Mouse (Mus musculus) left cerebral cortex, adult 9 months (tissue): Measurements from ENCODE around the gene Foxm1.
"Not testable (repeated sequence)": the region's sequence is repeated elsewhere in the genome, so short reads cannot be mapped to it uniquely, and the experiment has no call there.

Experiments
- DNase-seq, 2 experiments: peaks; one replicate each; pipeline ENCODE4 v3.0.0; 2022; ENCODE audit warnings: low spot score in 2 of 2

The Foxm1 gene

DNA sequence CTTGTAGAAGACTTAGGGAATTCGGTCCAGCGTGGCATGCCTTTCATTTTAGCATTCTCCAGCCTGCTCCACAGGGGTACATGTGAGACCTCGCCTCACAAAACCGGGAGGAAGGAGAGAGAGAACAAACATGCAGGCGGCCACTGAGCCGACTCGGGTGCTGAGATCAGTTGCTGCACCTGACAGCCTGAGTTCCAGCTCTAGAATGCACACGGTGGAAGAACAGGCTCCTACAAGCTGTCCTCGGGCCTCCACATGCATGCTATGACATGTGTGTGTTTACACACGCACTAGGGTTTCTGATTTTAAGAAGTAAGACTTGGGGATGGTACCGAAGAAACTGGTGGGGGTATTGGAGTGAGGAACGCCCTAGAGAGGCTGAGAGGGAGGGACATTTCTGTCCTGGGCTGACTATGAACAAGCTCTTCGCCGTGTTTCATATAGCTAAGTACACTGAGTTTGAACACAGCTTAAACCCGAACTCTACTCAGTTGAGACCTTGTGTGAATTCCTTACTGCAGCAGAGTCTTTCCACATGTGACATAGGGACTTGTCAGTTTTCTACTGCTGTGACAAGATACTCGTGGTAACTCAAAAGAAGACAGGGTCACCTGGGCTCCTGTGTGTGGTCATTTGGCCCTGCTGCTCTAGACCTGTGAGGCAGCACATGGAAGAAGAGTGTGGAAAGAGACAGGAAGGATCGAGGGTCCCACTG, 13.8 kb downstream of the Foxm1 start:
- DNase-seq = no peak

- DNase-seq = no peak
These were observed 16.9 kb downstream of the Foxm1 start for GRCm38 (mm10) chr6:128379636-128380035.

DNA sequence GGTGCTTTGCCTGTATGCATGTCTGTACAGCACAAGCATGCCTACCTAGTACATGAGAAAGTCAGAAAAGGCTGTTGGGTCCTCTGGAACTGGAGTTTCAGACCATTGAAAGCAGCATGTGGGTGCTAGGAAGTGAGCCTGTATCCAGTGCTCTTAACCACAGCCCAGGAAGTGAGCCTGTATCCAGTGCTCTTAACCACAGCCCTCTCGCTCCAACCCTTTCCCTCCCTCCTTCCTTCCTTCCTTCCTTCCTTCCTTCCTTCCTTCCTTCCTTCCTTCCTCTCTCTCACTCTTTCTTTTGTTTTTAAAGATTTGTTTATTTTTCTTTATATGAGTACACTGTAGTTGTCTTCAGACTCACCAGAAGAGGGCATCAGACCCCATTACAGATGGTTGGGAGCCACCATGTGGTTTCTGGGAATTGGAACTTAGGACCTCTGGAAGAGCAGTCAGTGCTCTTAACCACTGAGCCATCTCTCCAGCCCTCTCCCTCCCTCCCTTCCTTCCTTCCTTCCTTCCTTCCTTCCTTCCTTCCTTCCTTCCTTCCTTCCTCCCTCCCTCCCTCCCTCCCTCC, 17.9 kb downstream of the Foxm1 start:
- DNase-seq = not testable (repeated sequence)

DNA sequence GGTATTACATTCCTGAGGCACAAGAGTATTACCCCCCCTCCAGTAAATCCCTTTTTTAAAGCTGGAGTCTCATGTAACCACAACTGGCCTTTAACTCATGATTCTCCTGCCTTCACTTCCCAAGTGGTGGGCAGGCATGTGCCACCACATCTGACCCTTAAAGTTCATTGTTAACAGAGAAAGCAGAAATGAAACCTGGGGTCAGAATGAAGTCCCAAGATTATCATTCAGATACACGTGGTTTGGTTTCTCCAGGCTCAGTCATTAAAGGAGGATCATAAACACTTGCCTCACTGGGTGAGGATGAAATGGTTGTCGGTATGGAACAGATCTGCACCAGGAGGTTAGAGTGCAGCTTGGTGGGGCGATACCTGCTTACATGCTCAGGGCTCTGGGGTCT, 18.5 kb downstream of the Foxm1 start:
- no peak for DNase-seq

DNA sequence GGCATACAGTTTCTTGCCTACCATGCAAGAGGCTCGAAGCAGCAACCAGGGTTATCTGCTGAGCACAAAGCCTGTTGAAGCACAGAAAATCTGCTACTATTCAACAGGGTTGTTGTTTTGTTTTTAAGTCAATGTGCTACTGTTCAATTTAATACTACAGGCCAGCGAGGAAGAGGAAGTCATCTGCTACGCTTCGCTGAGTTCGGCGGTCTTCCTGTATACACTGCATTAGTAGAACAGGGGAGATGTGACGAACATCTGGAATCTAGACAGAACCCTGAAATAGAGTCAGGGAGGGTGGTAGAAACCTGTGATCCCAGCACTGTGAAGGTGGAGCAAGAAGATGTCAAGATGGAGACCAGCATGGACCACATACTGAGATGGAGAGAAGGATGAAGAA, 21.0 kb downstream of the Foxm1 start:
- DNase-seq = no peak

- no peak for DNase-seq
These were observed 22.3 kb downstream of the Foxm1 start for GRCm38 (mm10) chr6:128385026-128385425.

GRCm38 (mm10) chr6:128389185-128389584, 26.4 kb downstream of the Foxm1 start:
- DNase-seq = no peak

GRCm38 (mm10) chr6:128390683-128391082, 27.9 kb downstream of the Foxm1 start:
- DNase-seq = no peak

DNA sequence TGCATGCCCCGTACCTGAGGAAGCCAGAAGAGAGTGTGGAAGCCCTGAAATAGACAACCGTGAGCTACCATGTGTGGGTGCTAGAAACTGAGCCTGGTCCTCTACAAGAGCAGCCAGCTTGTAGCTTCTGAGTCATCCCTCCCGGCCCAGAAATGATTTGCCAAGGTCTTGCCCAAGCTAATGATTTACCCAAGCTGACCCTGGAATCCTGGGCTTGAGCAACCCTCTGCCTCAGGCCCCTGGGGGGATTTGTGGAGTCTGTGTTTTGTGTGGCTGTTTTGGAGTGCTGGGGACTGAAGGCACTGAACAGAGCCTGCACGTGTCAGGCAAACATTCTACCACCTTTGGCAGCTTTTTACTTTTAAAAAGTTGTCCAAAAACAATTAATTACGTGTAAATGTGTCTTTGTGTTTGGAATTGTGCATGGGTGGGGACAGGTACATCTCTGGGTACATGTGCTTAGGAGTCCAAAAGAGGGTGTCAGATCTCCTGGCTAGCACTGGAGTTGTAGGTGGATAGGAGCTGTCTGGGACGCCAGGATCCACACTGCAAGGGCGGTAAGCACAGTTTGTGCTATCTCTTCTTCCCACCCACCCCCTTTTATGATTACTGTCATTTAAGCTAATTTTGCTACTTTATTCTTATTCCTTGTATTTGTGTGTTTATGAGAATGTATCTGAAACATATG, 35.0 kb downstream of the Foxm1 start:
- no peak for DNase-seq

GRCm38 (mm10) chr6:128398996-128399395, 36.2 kb downstream of the Foxm1 start, which contains the start of gene Nrip2:
Gene Nrip2, plus strand, starts transcription at chr6:128399296.
- no peak for DNase-seq

DNA sequence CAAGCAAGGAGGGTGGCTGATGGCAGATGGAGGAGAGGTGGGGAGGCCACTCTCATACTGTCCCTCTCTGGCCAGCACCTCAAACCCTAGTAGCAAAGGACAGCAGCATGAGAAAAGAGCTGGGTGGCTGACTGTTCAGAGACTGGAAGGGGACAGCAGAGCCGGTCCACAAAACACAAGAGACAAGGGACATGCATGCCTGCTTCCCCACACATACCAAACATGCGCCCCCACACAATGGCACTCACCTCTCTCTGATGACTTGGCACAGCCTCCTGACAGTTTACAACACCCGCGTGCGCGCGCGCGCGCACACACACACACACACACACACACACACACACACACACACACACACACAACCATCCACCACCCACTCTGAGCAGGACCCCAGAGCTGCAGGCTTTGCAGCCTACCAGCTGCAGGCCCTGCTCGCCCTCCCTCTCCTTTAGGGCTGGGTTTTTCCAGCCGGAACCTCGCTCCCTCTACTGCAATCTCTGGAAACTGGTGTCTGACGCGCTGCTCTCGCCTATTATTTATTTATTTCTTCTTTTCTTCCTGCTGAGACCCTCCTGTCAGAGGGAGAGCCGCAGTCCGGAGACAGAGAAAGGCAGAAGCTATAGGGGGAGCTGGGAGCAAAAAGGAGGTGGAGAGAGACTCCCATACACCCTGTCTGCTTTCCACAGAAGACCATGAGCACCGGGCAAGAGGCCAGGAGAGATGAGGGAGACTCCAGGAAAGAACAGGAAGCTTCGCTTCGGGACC, 36.8 kb downstream of the Foxm1 start:
- DNase-seq = peak in 1 of 2 experiments; percentile 44

DNA sequence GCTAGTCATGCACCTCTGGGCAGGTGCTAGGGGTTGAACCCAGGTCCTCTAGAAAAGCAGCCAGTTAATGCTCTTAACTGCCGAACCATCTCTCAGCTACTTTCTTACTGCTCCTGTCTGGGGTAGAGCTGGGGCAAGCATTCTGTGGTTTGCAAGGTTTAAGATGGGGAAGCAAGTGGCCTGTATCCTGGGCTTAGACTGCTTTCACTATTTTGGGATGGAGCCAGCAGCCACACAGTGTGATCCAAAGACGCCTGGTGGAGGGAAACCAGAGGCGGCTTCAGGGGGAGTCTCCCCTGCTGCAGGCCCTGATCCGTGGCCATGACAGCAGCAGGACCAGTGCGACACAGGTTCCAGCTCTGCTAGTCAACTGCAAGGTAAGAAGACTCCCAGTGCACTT, 41.9 kb downstream of the Foxm1 start:
- no peak for DNase-seq

GRCm38 (mm10) chr6:128408544-128409125, 45.9 kb downstream of the Foxm1 start:
- no peak for DNase-seq

DNA sequence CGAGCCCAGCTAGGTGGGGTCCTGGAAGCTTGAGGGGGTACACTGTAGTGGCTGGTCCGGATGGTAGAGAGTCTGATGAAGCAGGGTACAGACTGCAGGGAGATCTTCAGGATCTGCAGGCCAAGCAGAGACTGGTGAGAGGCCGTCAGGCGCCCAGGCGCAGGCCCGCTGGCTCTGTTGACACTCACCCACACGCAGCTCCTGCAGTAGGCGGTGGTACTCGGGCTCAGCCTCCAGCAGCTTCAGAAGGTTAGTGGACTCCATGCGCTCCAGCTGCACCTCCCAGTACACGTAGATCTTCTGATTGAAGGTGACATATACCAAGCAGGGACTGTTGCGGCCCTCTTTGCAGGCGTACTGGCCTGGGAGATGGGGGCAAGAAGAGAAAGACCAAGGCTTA, 47.5 kb downstream of the Foxm1 start:
- no peak for DNase-seq

- DNase-seq = peak in 1 of 2 experiments; percentile 91
These were observed 48.3 kb downstream of the Foxm1 start for GRCm38 (mm10) chr6:128411115-128411514.

- DNase-seq = no peak
These were observed 53.4 kb downstream of the Foxm1 start for GRCm38 (mm10) chr6:128416169-128416568.

- no peak for DNase-seq
These were observed 55.3 kb downstream of the Foxm1 start for GRCm38 (mm10) chr6:128418076-128418475.

DNA sequence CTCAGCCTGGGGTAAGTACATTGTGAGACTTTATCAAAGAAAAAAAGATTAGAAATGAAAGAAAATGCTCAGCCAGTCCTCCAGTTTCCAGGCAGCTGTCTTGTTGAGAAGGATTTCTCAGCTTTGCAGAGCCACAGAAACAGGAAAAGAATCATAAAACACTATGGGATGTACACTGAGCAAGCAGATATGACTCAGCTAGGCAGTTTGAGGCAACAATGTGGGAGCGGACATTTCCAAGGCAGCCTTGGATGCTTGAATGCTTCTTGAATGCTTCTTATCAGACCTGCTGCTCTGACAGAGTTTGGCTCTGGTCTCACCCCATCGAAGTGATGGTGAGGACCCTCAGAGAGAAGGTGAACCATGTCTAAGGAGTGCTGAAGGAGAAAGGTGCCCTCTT, 58.3 kb downstream of the Foxm1 start:
- peak in 1 of 2 experiments; percentile 54 for DNase-seq

DNA sequence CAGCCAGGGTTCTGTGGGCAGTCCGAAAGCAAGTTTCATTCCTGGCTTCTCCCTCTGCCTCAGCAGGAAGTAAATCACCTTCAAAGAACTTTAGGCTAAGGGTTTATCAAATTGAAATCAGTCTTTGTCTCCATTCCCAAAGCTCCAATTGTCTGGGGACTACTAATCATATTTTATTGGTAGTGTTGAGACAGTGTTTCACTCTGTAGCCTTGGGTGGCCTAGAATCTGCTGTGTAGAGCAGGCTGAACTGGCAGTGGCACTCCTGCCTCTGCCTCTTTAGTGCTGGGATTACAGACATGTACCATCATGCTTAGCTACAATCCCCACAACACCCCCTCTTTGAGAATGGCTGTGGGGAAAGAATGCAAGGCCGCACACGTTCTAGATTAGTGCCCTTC, 58.7 kb downstream of the Foxm1 start:
- no peak for DNase-seq

DNA sequence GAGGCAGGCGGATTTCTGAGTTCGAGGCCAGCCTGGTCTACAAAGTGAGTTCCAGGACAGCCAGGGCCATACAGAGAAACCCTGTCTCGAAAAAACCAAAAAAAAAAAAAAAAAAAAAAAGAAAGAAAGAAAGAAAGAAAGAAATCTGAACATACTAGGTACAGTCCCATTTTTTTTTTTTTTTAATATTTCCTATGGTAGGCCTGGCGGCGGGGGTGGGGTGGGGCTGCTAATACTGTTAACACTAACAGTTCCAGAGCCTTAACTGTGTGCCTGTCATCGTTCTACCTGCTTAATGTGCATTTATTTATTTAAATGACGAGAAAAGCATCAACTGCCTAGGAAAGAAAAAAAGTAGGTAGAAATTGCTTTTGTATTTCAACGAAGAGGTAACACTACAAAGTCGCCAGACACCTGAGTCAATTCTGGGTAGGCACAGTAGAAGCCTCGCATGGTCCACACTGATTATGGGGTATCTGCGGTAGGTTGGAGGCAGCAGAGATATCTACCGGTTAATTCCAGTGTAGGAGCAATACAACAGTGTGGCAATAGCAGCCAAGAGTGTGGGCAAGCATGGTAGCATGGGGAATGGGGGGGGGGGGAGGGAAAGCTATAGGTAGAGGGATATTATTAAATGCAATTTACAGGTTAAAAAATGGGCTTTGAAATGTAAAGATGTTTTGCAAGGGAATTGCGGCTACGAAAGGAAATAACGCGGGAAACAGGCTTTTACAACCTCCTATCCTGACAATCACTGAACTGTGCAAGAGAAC, 60.9 kb downstream of the Foxm1 start:
- DNase-seq = peak in 1 of 2 experiments; percentile 36
